Mouse (Mus musculus): ENCODE data around the gene Stoml1. TPM values are rescaled to one million over a fixed set of nuclear protein-coding genes. Genes with fewer than 3 reads are reported as not detected.

The Stoml1 gene
- total RNA-seq (2017): 3.9 and 9.0 TPM in 2 replicates

GRCm38 (mm10) chr9:58253033-58253804 is at the start of gene Stoml1:
Stoml1 (plus strand) TSS chr9:58253164.
- peak; percentile 95 for ATAC-seq (replicated peaks; ENCODE audit: low read depth, poor library complexity, severe bottlenecking)

- ATAC-seq (replicated peaks; ENCODE audit: low read depth, poor library complexity, severe bottlenecking): peak; percentile 78
Observed at GRCm38 (mm10) chr9:58203516-58204447, 49.2 kb upstream of the Stoml1 start, which contains the start of the genes Islr and Islr2. Islr (minus strand) TSS chr9:58204306. Islr2 (minus strand) TSS chr9:58204319.

- peak; percentile 83 for ATAC-seq (replicated peaks; ENCODE audit: low read depth, poor library complexity, severe bottlenecking)
Observed at GRCm38 (mm10) chr9:58204448-58205000, 48.4 kb upstream of the Stoml1 start.

- no peak for ATAC-seq (replicated peaks; ENCODE audit: low read depth, poor library complexity, severe bottlenecking)
Observed at GRCm38 (mm10) chr9:58206013-58206412, 47.0 kb upstream of the Stoml1 start.

- no peak for ATAC-seq (replicated peaks; ENCODE audit: low read depth, poor library complexity, severe bottlenecking)
Observed at GRCm38 (mm10) chr9:58209462-58210303, 43.3 kb upstream of the Stoml1 start.

GRCm38 (mm10) chr9:58210304-58210627 is 42.7 kb upstream of the Stoml1 start:
- ATAC-seq (replicated peaks; ENCODE audit: low read depth, poor library complexity, severe bottlenecking): no peak

- ATAC-seq (replicated peaks; ENCODE audit: low read depth, poor library complexity, severe bottlenecking): no peak
Observed at GRCm38 (mm10) chr9:58213377-58213776, 39.6 kb upstream of the Stoml1 start.

- ATAC-seq (replicated peaks; ENCODE audit: low read depth, poor library complexity, severe bottlenecking): peak; percentile 79
Observed at GRCm38 (mm10) chr9:58213865-58214264, 39.1 kb upstream of the Stoml1 start.

- no peak for ATAC-seq (replicated peaks; ENCODE audit: low read depth, poor library complexity, severe bottlenecking)
Observed at GRCm38 (mm10) chr9:58214519-58215180, 38.3 kb upstream of the Stoml1 start.

- ATAC-seq (replicated peaks; ENCODE audit: low read depth, poor library complexity, severe bottlenecking): peak; percentile 24
Observed at GRCm38 (mm10) chr9:58216402-58216801, 36.6 kb upstream of the Stoml1 start.

- ATAC-seq (replicated peaks; ENCODE audit: low read depth, poor library complexity, severe bottlenecking): no peak
Observed at GRCm38 (mm10) chr9:58218539-58218938, 34.4 kb upstream of the Stoml1 start.

GRCm38 (mm10) chr9:58220218-58220903 is 32.6 kb upstream of the Stoml1 start:
- peak; percentile 62; the same call in 1 of the 2 replicates for ATAC-seq (replicated peaks; ENCODE audit: low read depth, poor library complexity, severe bottlenecking)

GRCm38 (mm10) chr9:58224356-58224755 is 28.6 kb upstream of the Stoml1 start:
- ATAC-seq (replicated peaks; ENCODE audit: low read depth, poor library complexity, severe bottlenecking): no peak

- ATAC-seq (replicated peaks; ENCODE audit: low read depth, poor library complexity, severe bottlenecking): peak; percentile 68
Observed at GRCm38 (mm10) chr9:58225915-58226913, 26.8 kb upstream of the Stoml1 start.

- ATAC-seq (replicated peaks; ENCODE audit: low read depth, poor library complexity, severe bottlenecking): no peak
Observed at GRCm38 (mm10) chr9:58228777-58229466, 24.0 kb upstream of the Stoml1 start.

GRCm38 (mm10) chr9:58231746-58232145 is 21.2 kb upstream of the Stoml1 start:
- ATAC-seq (replicated peaks; ENCODE audit: low read depth, poor library complexity, severe bottlenecking): peak; percentile 46; the same call in 1 of the 2 replicates

GRCm38 (mm10) chr9:58232374-58232773 is 20.6 kb upstream of the Stoml1 start:
- peak; percentile 87 for ATAC-seq (replicated peaks; ENCODE audit: low read depth, poor library complexity, severe bottlenecking)
